Mouse (Mus musculus) MEL (cell line): ENCODE measurements around the gene Yif1a. TPM values are rescaled to one million over a fixed set of nuclear protein-coding genes. Genes with fewer than 3 reads are reported as not detected.
A peak's percentile ranks its signal among the peaks of the same experiment; 100 is the strongest.

Experiments used
- DNase-seq: peaks from one replicate; pipeline ENCODE4 v3.0.0; 2011; ENCODE audit warnings: low read depth, low spot score
- H3K27ac ChIP-seq: 2 replicates; pipeline ENCODE4 v1.5.1; 2012; ENCODE audit warnings: low read depth, mild to moderate bottlenecking, control low read depth, low read length, moderate library complexity; ENCODE audit not compliant: control insufficient read depth
- H3K27me3 ChIP-seq, 2 experiments: fragments of 150-350 bp in 1 of 2; sonication (generic) in 1 of 2; 2 replicates each; pipeline ENCODE4 v1.6.1; 2012; ENCODE audit warnings: low read length in 2 of 2, mild to moderate bottlenecking in 2 of 2, improper control_type of control experiment in 1 of 2, moderate library complexity in 1 of 2; ENCODE audit not compliant: insufficient read depth in 2 of 2, control insufficient read depth in 1 of 2
- H3K36me3 ChIP-seq, 2 experiments: 2 replicates each; pipeline ENCODE4 v1.6.1; 2012 to 2014; ENCODE audit warnings: low read length in 2 of 2, improper control_type of control experiment in 1 of 2, inconsistent platforms in 1 of 2, mild to moderate bottlenecking in 1 of 2; ENCODE audit not compliant: insufficient read depth in 2 of 2, control insufficient read depth in 1 of 2
- H3K4me1 ChIP-seq, 2 experiments: fragments of 150-350 bp in 1 of 2; sonication (generic) in 1 of 2; 2 replicates each; pipeline ENCODE4 v1.6.1; 2012; ENCODE audit warnings: low read length in 2 of 2, improper control_type of control experiment in 1 of 2, mild to moderate bottlenecking in 1 of 2; ENCODE audit not compliant: insufficient read depth in 2 of 2, control insufficient read depth in 1 of 2
- H3K4me3 ChIP-seq, 2 experiments: fragments of 150-350 bp in 1 of 2; sonication (generic) in 1 of 2; 2 replicates each; pipeline ENCODE4 v1.5.1; 2012; ENCODE audit warnings: low read depth in 2 of 2, low read length in 2 of 2, mild to moderate bottlenecking in 2 of 2, moderate library complexity in 2 of 2, control low read depth in 1 of 2, improper control_type of control experiment in 1 of 2; ENCODE audit not compliant: control insufficient read depth in 1 of 2, insufficient read depth in 1 of 2
- H3K79me2 ChIP-seq: 2 replicates; pipeline ENCODE4 v1.6.1; 2012; ENCODE audit warnings: mild to moderate bottlenecking, low read length, moderate library complexity; ENCODE audit not compliant: control insufficient read depth, poor library complexity, insufficient read depth
- H3K9ac ChIP-seq: 2 replicates; pipeline ENCODE4 v1.6.1; 2012; ENCODE audit warnings: low read depth, mild to moderate bottlenecking, control low read depth, low read length, moderate library complexity; ENCODE audit not compliant: control insufficient read depth, poor library complexity, severe bottlenecking
- H3K9me3 ChIP-seq: fragments of 150-350 bp; sonication (generic); replicated peaks from 2 replicates; pipeline ENCODE4 v1.6.1; 2012; ENCODE audit warnings: mild to moderate bottlenecking, low read length, improper control_type of control experiment, moderate library complexity; ENCODE audit not compliant: insufficient read depth
- BHLHE40 ChIP-seq: IDR thresholded peaks from 2 replicates; pipeline ENCODE4 v1.6.1; 2012; ENCODE audit warnings: low read depth, mild to moderate bottlenecking, inconsistent platforms, low read length, improper control_type of control experiment, borderline replicate concordance
- CHD1 ChIP-seq: IDR thresholded peaks from 2 replicates; pipeline ENCODE4 v1.6.1; 2012; ENCODE audit warnings: low read depth, mild to moderate bottlenecking, inconsistent platforms, low read length, improper control_type of control experiment
- CTCF ChIP-seq, 3 experiments: IDR thresholded peaks in 2 of 3; conservative IDR thresholded peaks in 1 of 3; 2 replicates each; pipeline ENCODE4 v1.5.1; 2011 to 2012; ENCODE audit warnings: low read length in 3 of 3, low read depth in 2 of 3, mild to moderate bottlenecking in 2 of 3, improper control_type of control experiment in 1 of 3, inconsistent platforms in 1 of 3, mixed read lengths in 1 of 3, moderate library complexity in 1 of 3; ENCODE audit not compliant: control insufficient read depth in 1 of 3, insufficient read depth in 1 of 3, poor library complexity in 1 of 3, severe bottlenecking in 1 of 3
- ELF1 ChIP-seq: IDR thresholded peaks from 2 replicates; pipeline ENCODE4 v1.6.1; 2014; ENCODE audit warnings: low read depth, mild to moderate bottlenecking, inconsistent platforms, low read length, improper control_type of control experiment, moderate library complexity
- JUND ChIP-seq: IDR thresholded peaks from 2 replicates; pipeline ENCODE4 v1.6.1; 2011; ENCODE audit warnings: low read depth, mild to moderate bottlenecking, improper control_type of control experiment, low read length
- MAFK ChIP-seq: IDR thresholded peaks from 2 replicates; pipeline ENCODE4 v1.6.1; 2011; ENCODE audit warnings: low read depth, mild to moderate bottlenecking, low read length, improper control_type of control experiment, borderline replicate concordance
- MAX ChIP-seq: IDR thresholded peaks from 2 replicates; pipeline ENCODE4 v1.6.1; 2011; ENCODE audit warnings: low read length, improper control_type of control experiment
- NELFE ChIP-seq: IDR thresholded peaks from 2 replicates; pipeline ENCODE4 v1.6.1; 2011; ENCODE audit warnings: low read depth, low read length, improper control_type of control experiment
- SIN3A ChIP-seq: IDR thresholded peaks from 2 replicates; pipeline ENCODE4 v1.6.1; 2012; ENCODE audit warnings: low read length, improper control_type of control experiment, inconsistent platforms
- SMC3 ChIP-seq: IDR thresholded peaks from 2 replicates; pipeline ENCODE4 v1.6.1; 2011; ENCODE audit warnings: low read depth, low read length, improper control_type of control experiment
- TBP ChIP-seq: IDR thresholded peaks from 2 replicates; pipeline ENCODE4 v1.8.0; 2011; ENCODE audit warnings: low read depth, low read length, improper control_type of control experiment
- USF2 ChIP-seq, 2 experiments: IDR thresholded peaks; 2 replicates each; pipeline ENCODE4 v1.6.1; 2011 to 2012; ENCODE audit warnings: improper control_type of control experiment in 2 of 2, low read length in 2 of 2, borderline replicate concordance in 1 of 2, inconsistent platforms in 1 of 2, low read depth in 1 of 2, mild to moderate bottlenecking in 1 of 2; ENCODE audit not compliant: insufficient read depth in 1 of 2
- ZC3H11A ChIP-seq: IDR thresholded peaks from 2 replicates; pipeline ENCODE4 v1.6.1; 2012; ENCODE audit warnings: low read depth, mild to moderate bottlenecking, inconsistent platforms, low read length, improper control_type of control experiment
- ZKSCAN1 ChIP-seq: IDR thresholded peaks from 2 replicates; pipeline ENCODE4 v1.6.1; 2012; ENCODE audit warnings: low read depth, mild to moderate bottlenecking, inconsistent platforms, low read length, improper control_type of control experiment, moderate library complexity
- ZNF384 ChIP-seq: IDR thresholded peaks from 2 replicates; pipeline ENCODE4 v1.6.1; 2012; ENCODE audit warnings: low read depth, mild to moderate bottlenecking, inconsistent platforms, low read length, improper control_type of control experiment
- polyA plus RNA-seq, 2 experiments: library from polyadenylated mRNA; stranded (reverse) in 1 of 2; unstranded in 1 of 2; fragments of >175 nt in 1 of 2; fragments of >200 nt in 1 of 2; gene quantifications; 2 replicates each; pipeline versions ENCODE4 v1.2.1 to v1.2.4; 2012; ENCODE audit warnings: low replicate concordance in 2 of 2, low read depth in 1 of 2; ENCODE audit not compliant: insufficient read length in 2 of 2, insufficient read depth in 1 of 2, missing spikeins in 1 of 2
- total RNA-seq: library from RNA; depleted of rRNA; stranded (reverse); fragments of 300-350 nt; gene quantifications from 2 replicates; pipeline ENCODE4 v1.2.3, GENCODE M21; 2012

Gene Yif1a
- total and polyA plus RNA-seq, 3 experiments, result 54.0 to 64.3 TPM; not detected in 1

GRCm38 (mm10) chr19:5045531-5045930 lies 42.8 kb upstream of the Yif1a start:
- Histone ChIP-seq H3K27me3 (no peaks in the 10 kb centered on the region), H3K27ac (no peak overlapping the region), H3K4me3 (no peak overlapping the region), H3K4me1 (no peaks in the 10 kb centered on the region; a peak in 2 of 4 replicates), H3K79me2 (peaks cover 15% of the 10 kb centered on the region), H3K9ac (no peak overlapping the region), H3K36me3 (peaks cover 2 to 4% of the 10 kb centered on the region in 2 experiments; a peak in 3 of 4 replicates), H3K9me3 (no peaks in the 10 kb centered on the region)
- DNase-seq, result no peak
- TF ChIP-seq JUND, result no peak
- no peak for TF ChIP-seq MAFK
- no peak for TF ChIP-seq SMC3

- Histone ChIP-seq H3K27ac (no peak overlapping the region), H3K79me2 (no peaks in the 10 kb centered on the region), H3K9me3 (no peaks in the 10 kb centered on the region), H3K9ac (no peak overlapping the region), H3K36me3 (peaks cover 0 to 3% of the 10 kb centered on the region in 2 experiments; a peak in 3 of 4 replicates), H3K4me1 (peaks cover 0 to 1% of the 10 kb centered on the region in 2 experiments; a peak in 1 of 4 replicates), H3K4me3 (no peak overlapping the region), H3K27me3 (no peaks in the 10 kb centered on the region)
- TF ChIP-seq CTCF (IDR thresholded peaks at IDR 0.05 in 2 of 3, conservative IDR thresholded peaks at IDR 0.05 in 1 of 3; ENCODE audit: control insufficient read depth in 1 of 3, insufficient read depth in 1 of 3, low read depth in 2 of 3, low read length in 3 of 3, poor library complexity in 1 of 3, severe bottlenecking in 1 of 3) (peak in 2 of 3 experiments; percentile 19 to 21; a peak in 2 of 6 replicates), USF2 (IDR thresholded peaks at IDR 0.05; ENCODE audit: borderline replicate concordance in 1 of 2, insufficient read depth in 1 of 2, low read depth in 1 of 2, low read length in 2 of 2) (no peak), ELF1 (no peak), MAX (no peak), TBP (no peak), ZNF384 (peak; percentile 28; the same call in 1 of the 2 replicates), SIN3A (no peak), JUND (no peak)
- DNase-seq, result no peak
Observed at GRCm38 (mm10) chr19:5048138-5049056, 39.9 kb upstream of the Yif1a start.

- Histone ChIP-seq H3K27me3 (no peaks in the 10 kb centered on the region), H3K4me3 (no peak overlapping the region), H3K9me3 (no peaks in the 10 kb centered on the region), H3K9ac (no peak overlapping the region), H3K27ac (no peak overlapping the region), H3K79me2 (no peaks in the 10 kb centered on the region), H3K36me3 (peaks cover 2 to 4% of the 10 kb centered on the region in 2 experiments; a peak in 3 of 4 replicates), H3K4me1 (peaks cover 6 to 9% of the 10 kb centered on the region in 2 experiments; a peak in 3 of 4 replicates)
- DNase-seq, result no peak
- TF ChIP-seq ZC3H11A (no peak), CTCF (IDR thresholded peaks at IDR 0.05 in 2 of 3, conservative IDR thresholded peaks at IDR 0.05 in 1 of 3; ENCODE audit: control insufficient read depth in 1 of 3, insufficient read depth in 1 of 3, low read depth in 2 of 3, low read length in 3 of 3, poor library complexity in 1 of 3, severe bottlenecking in 1 of 3) (no peak), ZKSCAN1 (no peak), SIN3A (no peak), CHD1 (no peak), BHLHE40 (no peak), NELFE (no peak)
Observed at GRCm38 (mm10) chr19:5049325-5049724, 39.0 kb upstream of the Yif1a start.
